Mouse (Mus musculus) inflammation-experienced regulatory T-cells, adult 6 months (primary cell): ENCODE results near the gene Gid4. TPM values are rescaled to one million over a fixed set of nuclear protein-coding genes. Genes with fewer than 3 reads are reported as not detected.

Experiments used
- ATAC-seq: one replicate; pipeline ENCODE4 v1.8.0; 2017
- polyA plus RNA-seq, 3 experiments: library from polyadenylated mRNA; unstranded; fragments of 100-300 nt; shearing (Covaris generic); gene quantifications; one replicate each; pipeline ENCODE4 v1.2.1; 2017

Gid4 gene
- 10 to 100 TPM in 1 of 3 experiments, 1 to 10 TPM in 2; 9.8 to 12.6 (median 10.0) TPM for polyA plus RNA-seq

- peak; percentile 93 for ATAC-seq
Measured at GRCm38 (mm10) chr11:60416963-60417716, at the start of gene Gid4. TSS of gene Gid4 (plus strand) at chr11:60417145.

GRCm38 (mm10) chr11:60367256-60367655 is 49.7 kb upstream of the Gid4 start:
- ATAC-seq, result no peak

- ATAC-seq, result no peak
Measured at GRCm38 (mm10) chr11:60368909-60369308, 48.0 kb upstream of the Gid4 start.

GRCm38 (mm10) chr11:60369448-60369847 is 47.5 kb upstream of the Gid4 start:
- no peak for ATAC-seq

GRCm38 (mm10) chr11:60370431-60370830 is 46.5 kb upstream of the Gid4 start:
- ATAC-seq, result no peak

- ATAC-seq, result no peak
Measured at GRCm38 (mm10) chr11:60374481-60374880, 42.5 kb upstream of the Gid4 start.

GRCm38 (mm10) chr11:60383518-60383917 is 33.4 kb upstream of the Gid4 start:
- ATAC-seq, result no peak

GRCm38 (mm10) chr11:60384762-60385421 is 32.1 kb upstream of the Gid4 start:
- no peak for ATAC-seq

- ATAC-seq, result no peak
Measured at GRCm38 (mm10) chr11:60385946-60386345, 31.0 kb upstream of the Gid4 start.

GRCm38 (mm10) chr11:60387944-60388343 is 29.0 kb upstream of the Gid4 start:
- ATAC-seq, result no peak

GRCm38 (mm10) chr11:60391346-60391745 is 25.6 kb upstream of the Gid4 start:
- no peak for ATAC-seq

GRCm38 (mm10) chr11:60396546-60396945 is 20.4 kb upstream of the Gid4 start:
- no peak for ATAC-seq

- no peak for ATAC-seq
Measured at GRCm38 (mm10) chr11:60397172-60397571, 19.8 kb upstream of the Gid4 start.

GRCm38 (mm10) chr11:60406606-60407005 is 10.3 kb upstream of the Gid4 start:
- no peak for ATAC-seq

GRCm38 (mm10) chr11:60412173-60412572 is 4.8 kb upstream of the Gid4 start:
- ATAC-seq, result no peak

- ATAC-seq, result no peak
Measured at GRCm38 (mm10) chr11:60412921-60413320, 4.0 kb upstream of the Gid4 start.

- ATAC-seq, result no peak
Measured at GRCm38 (mm10) chr11:60416590-60416962, 369 bp upstream of the Gid4 start.

- ATAC-seq, result no peak
Measured at GRCm38 (mm10) chr11:60417717-60418472, 950 bp downstream of the Gid4 start, which contains the start of gene Atpaf2. TSS of gene Atpaf2 (minus strand) at chr11:60418457.

- no peak for ATAC-seq
Measured at GRCm38 (mm10) chr11:60418473-60418803, 1.5 kb downstream of the Gid4 start.

GRCm38 (mm10) chr11:60422046-60422668 is 5.2 kb downstream of the Gid4 start:
- no peak for ATAC-seq

GRCm38 (mm10) chr11:60423006-60423405 is 6.1 kb downstream of the Gid4 start:
- no peak for ATAC-seq

GRCm38 (mm10) chr11:60426417-60426816 is 9.5 kb downstream of the Gid4 start:
- no peak for ATAC-seq

- no peak for ATAC-seq
Measured at GRCm38 (mm10) chr11:60427628-60428027, 10.7 kb downstream of the Gid4 start.
